Mouse (Mus musculus) heart, adult 18-20 months (tissue): ENCODE measurements around the gene N6amt1. TPM values are rescaled to one million over a fixed set of nuclear protein-coding genes. Genes with fewer than 3 reads are reported as not detected.

ENCODE experiments used
- DNase-seq, 2 experiments: peaks; one replicate each; pipeline ENCODE4 v3.0.0; 2021 to 2022; ENCODE audit warnings: mixed read lengths in 1 of 2
- total RNA-seq, 2 experiments: library from RNA; stranded (reverse); gene quantifications; 2 replicates each; pipeline ENCODE4 v1.2.3; 2021

Gene N6amt1
- total RNA-seq, 2 experiments from 2014 or later, result 18.6 to 22.4 TPM

DNA sequence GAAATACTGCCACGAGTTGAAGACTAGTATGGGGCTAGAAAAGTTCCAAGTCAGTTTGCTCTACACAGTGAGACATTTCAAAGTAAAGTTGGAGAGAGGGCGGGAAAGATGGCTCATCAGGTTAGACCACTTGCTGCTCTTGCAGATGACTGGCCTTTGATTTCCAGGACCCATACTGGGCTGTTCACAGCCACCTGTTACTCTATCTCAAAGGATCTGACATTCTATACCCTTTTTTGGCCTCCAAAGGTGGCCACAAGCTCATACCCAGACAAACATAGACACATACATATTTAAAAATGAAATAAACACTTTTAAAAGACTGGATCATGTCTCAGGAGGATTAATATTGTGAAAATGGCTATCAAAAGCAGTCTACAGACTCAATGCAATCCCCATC is 30.4 kb downstream of the N6amt1 start:
- no peak for DNase-seq

DNA sequence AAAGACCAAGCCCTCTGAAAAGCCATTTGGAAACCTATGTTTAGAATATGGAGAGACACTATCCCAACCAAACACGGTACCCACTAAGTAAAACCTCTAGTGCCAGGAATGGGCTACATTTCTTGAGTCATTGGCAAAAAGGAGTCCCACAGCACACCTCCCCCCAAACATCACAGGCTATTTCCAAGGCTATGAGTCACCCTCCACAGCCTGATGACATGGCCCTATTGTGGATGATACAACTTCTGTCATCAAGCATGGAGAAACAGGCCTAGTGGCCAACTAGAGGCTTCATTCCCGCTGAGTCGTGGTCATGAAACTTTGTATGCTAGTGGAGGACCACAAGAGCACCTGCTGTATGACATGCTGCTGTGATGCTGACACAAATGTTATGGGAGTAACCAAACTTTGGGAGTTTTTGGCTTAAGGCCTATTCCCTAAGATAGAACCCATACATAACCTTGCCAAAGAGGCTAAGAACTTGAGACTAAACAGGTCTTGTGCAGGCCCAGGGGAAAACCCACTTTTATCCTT is 33.5 kb downstream of the N6amt1 start:
- DNase-seq, result no peak

DNA sequence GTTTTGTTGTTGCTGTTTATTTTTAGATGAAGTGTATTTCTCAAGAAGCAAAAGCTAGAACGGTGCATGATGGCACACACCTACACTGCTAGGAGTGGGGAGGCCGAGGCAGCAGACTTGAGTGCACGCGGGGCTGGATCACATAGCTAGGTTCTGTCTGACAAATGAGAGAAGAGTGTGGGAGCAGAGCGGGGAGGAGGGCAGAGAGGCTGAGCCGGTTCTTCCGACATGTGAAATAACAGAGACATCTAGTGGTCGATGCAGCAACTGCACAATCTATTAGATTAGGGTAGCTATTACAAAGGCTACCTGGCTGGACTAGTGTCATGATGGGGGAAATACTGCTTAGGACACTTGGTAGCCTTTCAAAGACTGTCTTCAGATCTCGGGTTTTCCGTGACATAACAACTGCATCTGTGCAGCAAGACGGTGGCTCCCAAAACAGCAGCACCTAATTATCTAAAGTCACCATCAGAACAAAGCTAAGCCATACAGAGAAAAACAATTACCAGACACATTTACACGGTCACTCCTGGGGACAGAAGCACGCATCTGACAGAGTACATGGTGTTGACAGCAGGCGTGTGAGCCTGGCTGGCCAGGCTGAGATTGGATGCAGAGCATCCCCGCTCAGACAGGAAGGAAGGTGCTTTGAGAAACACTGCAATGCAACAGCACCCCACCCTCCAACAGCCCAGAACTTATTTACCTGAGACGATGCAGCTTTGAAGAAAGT is 40.0 kb downstream of the N6amt1 start:
- peak; percentile 57 to 76 for DNase-seq

DNA sequence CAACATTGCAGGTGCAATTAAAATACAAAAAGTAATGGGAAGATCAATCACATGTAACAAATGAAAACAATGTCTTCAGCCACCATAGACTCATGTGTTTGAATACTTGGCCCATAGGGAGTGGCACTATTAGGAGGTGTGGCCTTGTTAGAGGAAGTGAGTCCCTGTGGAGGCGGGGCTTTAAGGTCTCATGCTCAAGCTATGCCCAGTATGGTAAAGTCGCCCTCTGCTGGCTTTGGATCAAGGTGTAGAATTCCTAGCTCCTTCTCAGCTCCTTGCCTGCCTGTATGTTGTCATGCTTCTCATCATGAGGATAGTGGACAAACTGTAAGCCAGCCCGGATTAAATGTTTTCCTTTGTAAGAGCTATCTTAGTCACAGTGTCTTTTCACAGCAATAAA is 51.0 kb downstream of the N6amt1 start:
- DNase-seq, result peak in 1 of 2 experiments; percentile 7

Other genes starting within 250 kb of the N6amt1 start
- 10 to 100 TPM; 22.0 to 22.5 TPM for gene Ltn1, start 78.4 kb downstream of the N6amt1 start, total RNA-seq
- gene Rwdd2b, start 86.4 kb downstream of the N6amt1 start, total RNA-seq, result 1 to 10 TPM; 5.7 to 6.2 TPM
- gene Usp16, start 100.5 kb downstream of the N6amt1 start, total RNA-seq, result 10 to 100 TPM; 30.6 to 39.8 TPM
- 100 to 1,000 TPM; 167 to 185 TPM for gene Cct8, start 141.7 kb downstream of the N6amt1 start, total RNA-seq
- gene Map3k7cl, start 199.1 kb downstream of the N6amt1 start, total RNA-seq, result 1 to 10 TPM; 1.8 TPM